Mouse (Mus musculus): ENCODE data around the gene Rac1. TPM values are rescaled to one million over a fixed set of nuclear protein-coding genes. Genes with fewer than 3 reads are reported as not detected.

Gene Rac1
- polyA plus RNA-seq, 1 experiment from 2014 or later: 475 TPM

- Histone ChIP-seq H3K27me3 (replicated peaks; ENCODE audit: control insufficient read depth, insufficient read depth, low read length) (no peaks in the 10 kb centered on the region), H3K9ac (ENCODE audit: low read length) (no peak overlapping the region), H3K36me3 (ENCODE audit: control insufficient read depth, insufficient read depth, low read length) (no peaks in the 10 kb centered on the region), H3K4me3 (ENCODE audit: low read depth, low read length) (no peak overlapping the region), H3K9me3 (ENCODE audit: control insufficient read depth, low read length) (no peaks in the 10 kb centered on the region), H3K4me2 (ENCODE audit: low read length) (no peak overlapping the region), H3K27ac (ENCODE audit: low read depth) (no peak overlapping the region), H3K4me1 (replicated peaks; ENCODE audit: control insufficient read depth, insufficient read depth, low read length) (no peaks in the 10 kb centered on the region)
- ATAC-seq (replicated peaks; ENCODE audit: low FRiP score, low TSS enrichment, low read depth) (no peak), DNase-seq (ENCODE audit: low spot score) (no peak)
- WGBS: 27% methylated on average over 2 of the region's 2 CpGs
Measured at GRCm38 (mm10) chr5:143537022-143537421, 9.2 kb upstream of the Rac1 start.

GRCm38 (mm10) chr5:143534922-143535321 lies 7.1 kb upstream of the Rac1 start:
- H3K27ac ChIP-seq (ENCODE audit: low read depth): no peak overlapping the region
- H3K36me3 ChIP-seq (ENCODE audit: control insufficient read depth, insufficient read depth, low read length): no peaks in the 10 kb centered on the region
- ATAC-seq (replicated peaks; ENCODE audit: low FRiP score, low TSS enrichment, low read depth) (no peak), DNase-seq (ENCODE audit: low spot score) (no peak)
- H3K4me3 ChIP-seq (ENCODE audit: low read depth, low read length): no peak overlapping the region
- H3K27me3 ChIP-seq (replicated peaks; ENCODE audit: control insufficient read depth, insufficient read depth, low read length): no peaks in the 10 kb centered on the region
- no peak overlapping the region for H3K9ac ChIP-seq (ENCODE audit: low read length)
- no peaks in the 10 kb centered on the region for H3K4me1 ChIP-seq (replicated peaks; ENCODE audit: control insufficient read depth, insufficient read depth, low read length)
- 86% methylated on average over 4 of the region's 4 CpGs for WGBS
- no peaks in the 10 kb centered on the region for H3K9me3 ChIP-seq (ENCODE audit: control insufficient read depth, low read length)
- no peak overlapping the region for H3K4me2 ChIP-seq (ENCODE audit: low read length)

DNA sequence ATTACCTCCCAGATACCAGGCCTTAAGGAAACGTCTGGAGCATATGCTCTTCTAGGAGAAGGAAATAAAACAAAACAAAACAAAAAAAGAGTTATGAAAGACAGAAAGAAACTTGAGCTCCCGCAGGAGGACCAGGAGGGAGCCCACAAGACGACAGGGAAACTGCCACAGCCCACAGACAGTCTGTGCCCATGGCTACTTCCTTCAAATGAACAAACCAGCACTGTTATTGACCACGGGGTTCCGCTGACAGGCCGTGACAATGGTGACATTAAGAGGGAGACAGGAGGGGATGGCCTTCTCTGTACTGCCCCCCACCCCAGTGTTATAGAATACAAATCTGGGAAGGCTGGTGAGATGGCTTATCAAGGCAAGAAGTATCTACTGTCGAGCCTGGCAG lies 2.9 kb upstream of the Rac1 start:
- 65% methylated on average over 7 of the region's 7 CpGs for WGBS
- DNase-seq (ENCODE audit: low spot score) (no peak), ATAC-seq (replicated peaks; ENCODE audit: low FRiP score, low TSS enrichment, low read depth) (no peak)
- no peak overlapping the region for H3K4me2 ChIP-seq (ENCODE audit: low read length)
- no peak overlapping the region for H3K27ac ChIP-seq (ENCODE audit: low read depth)
- H3K36me3 ChIP-seq (ENCODE audit: control insufficient read depth, insufficient read depth, low read length): no peaks in the 10 kb centered on the region
- no peaks in the 10 kb centered on the region for H3K27me3 ChIP-seq (replicated peaks; ENCODE audit: control insufficient read depth, insufficient read depth, low read length)
- H3K4me3 ChIP-seq (ENCODE audit: low read depth, low read length): no peak overlapping the region
- peaks cover 8% of the 10 kb centered on the region for H3K4me1 ChIP-seq (replicated peaks; ENCODE audit: control insufficient read depth, insufficient read depth, low read length)
- no peak overlapping the region for H3K9ac ChIP-seq (ENCODE audit: low read length)
- no peaks in the 10 kb centered on the region for H3K9me3 ChIP-seq (ENCODE audit: control insufficient read depth, low read length)

- Histone ChIP-seq H3K9me3 (ENCODE audit: control insufficient read depth, low read length) (no peaks in the 10 kb centered on the region), H3K4me3 (ENCODE audit: low read depth, low read length) (peak overlapping the region; percentile 69), H3K9ac (ENCODE audit: low read length) (peak overlapping the region; percentile 99), H3K36me3 (ENCODE audit: control insufficient read depth, insufficient read depth, low read length) (0 out of 2 replicates have a peak, but pooled peaks cover 5% of the 10 kb centered on the region), H3K27ac (ENCODE audit: low read depth) (peak overlapping the region; percentile 98), H3K4me2 (ENCODE audit: low read length) (peak overlapping the region; percentile 76), H3K4me1 (replicated peaks; ENCODE audit: control insufficient read depth, insufficient read depth, low read length) (peaks cover 17% of the 10 kb centered on the region), H3K27me3 (replicated peaks; ENCODE audit: control insufficient read depth, insufficient read depth, low read length) (no peaks in the 10 kb centered on the region)
- DNase-seq (ENCODE audit: low spot score) (no peak), ATAC-seq (replicated peaks; ENCODE audit: low FRiP score, low TSS enrichment, low read depth) (no peak; the same call in 1 of the 2 replicates)
- 17% methylated on average over 7 of the region's 7 CpGs for WGBS
Measured at GRCm38 (mm10) chr5:143528308-143528683, 460 bp upstream of the Rac1 start.

- Histone ChIP-seq H3K4me3 (ENCODE audit: low read depth, low read length) (peak overlapping the region; percentile 69), H3K27me3 (replicated peaks; ENCODE audit: control insufficient read depth, insufficient read depth, low read length) (no peaks in the 10 kb centered on the region), H3K9ac (ENCODE audit: low read length) (peak overlapping the region; percentile 99), H3K4me1 (replicated peaks; ENCODE audit: control insufficient read depth, insufficient read depth, low read length) (peaks cover 17% of the 10 kb centered on the region), H3K4me2 (ENCODE audit: low read length) (peak overlapping the region; percentile 76), H3K9me3 (ENCODE audit: control insufficient read depth, low read length) (no peaks in the 10 kb centered on the region), H3K36me3 (ENCODE audit: control insufficient read depth, insufficient read depth, low read length) (0 out of 2 replicates have a peak, but pooled peaks cover 5% of the 10 kb centered on the region), H3K27ac (ENCODE audit: low read depth) (peak overlapping the region; percentile 98)
- ATAC-seq (replicated peaks; ENCODE audit: low FRiP score, low TSS enrichment, low read depth) (no peak), DNase-seq (ENCODE audit: low spot score) (peak; percentile 77)
- WGBS: 1% methylated on average over 28 of the region's 28 CpGs
Measured at GRCm38 (mm10) chr5:143526698-143527331, 1.0 kb downstream of the Rac1 start.

DNA sequence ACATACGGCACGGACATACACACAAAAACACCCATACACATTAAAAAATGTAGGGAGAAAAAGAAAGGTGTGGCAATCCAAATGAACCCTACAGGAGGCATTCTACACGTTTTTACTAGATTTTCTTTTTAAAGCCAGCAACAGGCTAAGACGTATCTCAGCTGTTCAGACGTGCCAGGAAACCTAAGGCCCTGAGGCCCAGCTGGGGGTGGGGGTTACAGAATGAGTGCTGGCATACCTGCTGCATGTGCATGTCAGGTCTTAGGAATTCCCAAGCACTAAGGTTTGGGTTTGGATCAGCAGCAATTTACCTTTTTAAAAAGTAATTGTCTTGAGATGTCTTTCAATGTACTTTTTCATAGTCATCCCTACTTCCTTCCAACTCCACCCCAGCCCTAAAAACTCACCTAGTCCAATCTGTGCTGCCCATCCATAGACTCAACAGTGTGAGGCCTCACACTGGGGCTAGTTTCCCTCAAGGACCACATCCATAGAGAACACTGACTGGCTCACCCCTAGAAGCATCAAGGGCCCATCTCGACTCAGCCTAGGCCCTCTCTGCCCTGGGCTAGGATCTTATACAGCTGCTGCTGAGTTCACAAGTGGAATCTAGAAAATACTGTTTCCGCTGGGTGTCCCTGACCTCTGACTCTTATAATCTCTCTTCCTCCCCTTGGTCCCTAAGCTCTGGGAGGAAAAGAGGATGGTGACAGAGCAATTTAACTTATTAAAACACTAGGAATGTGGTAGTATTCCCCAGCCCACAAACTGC lies 2.2 kb downstream of the Rac1 start:
- DNase-seq (ENCODE audit: low spot score) (no peak), ATAC-seq (replicated peaks; ENCODE audit: low FRiP score, low TSS enrichment, low read depth) (no peak)
- H3K4me2 ChIP-seq (ENCODE audit: low read length): peak overlapping the region; percentile 76
- 44% methylated on average over 7 of the region's 7 CpGs for WGBS
- H3K4me3 ChIP-seq (ENCODE audit: low read depth, low read length): peak overlapping the region; percentile 69
- no peaks in the 10 kb centered on the region for H3K27me3 ChIP-seq (replicated peaks; ENCODE audit: control insufficient read depth, insufficient read depth, low read length)
- H3K27ac ChIP-seq (ENCODE audit: low read depth): no peak overlapping the region
- peak overlapping the region; percentile 99 for H3K9ac ChIP-seq (ENCODE audit: low read length)
- H3K4me1 ChIP-seq (replicated peaks; ENCODE audit: control insufficient read depth, insufficient read depth, low read length): peaks cover 21% of the 10 kb centered on the region
- H3K9me3 ChIP-seq (ENCODE audit: control insufficient read depth, low read length): no peaks in the 10 kb centered on the region
- H3K36me3 ChIP-seq (ENCODE audit: control insufficient read depth, insufficient read depth, low read length): peaks cover 8% of the 10 kb centered on the region; the same call in 1 of the 2 replicates

GRCm38 (mm10) chr5:143522882-143523281 lies 5.0 kb downstream of the Rac1 start:
- H3K27me3 ChIP-seq (replicated peaks; ENCODE audit: control insufficient read depth, insufficient read depth, low read length): no peaks in the 10 kb centered on the region
- no peaks in the 10 kb centered on the region for H3K9me3 ChIP-seq (ENCODE audit: control insufficient read depth, low read length)
- peaks cover 45% of the 10 kb centered on the region for H3K4me1 ChIP-seq (replicated peaks; ENCODE audit: control insufficient read depth, insufficient read depth, low read length)
- H3K9ac ChIP-seq (ENCODE audit: low read length): no peak overlapping the region
- no peak for ATAC-seq (replicated peaks; ENCODE audit: low FRiP score, low TSS enrichment, low read depth)
- no peak overlapping the region for H3K27ac ChIP-seq (ENCODE audit: low read depth)
- H3K4me3 ChIP-seq (ENCODE audit: low read depth, low read length): no peak overlapping the region
- no peak for DNase-seq (ENCODE audit: low spot score)
- H3K4me2 ChIP-seq (ENCODE audit: low read length): no peak overlapping the region
- peaks cover 11% of the 10 kb centered on the region; the same call in 1 of the 2 replicates for H3K36me3 ChIP-seq (ENCODE audit: control insufficient read depth, insufficient read depth, low read length)
- 89% methylated on average over 3 of the region's 3 CpGs for WGBS

DNA sequence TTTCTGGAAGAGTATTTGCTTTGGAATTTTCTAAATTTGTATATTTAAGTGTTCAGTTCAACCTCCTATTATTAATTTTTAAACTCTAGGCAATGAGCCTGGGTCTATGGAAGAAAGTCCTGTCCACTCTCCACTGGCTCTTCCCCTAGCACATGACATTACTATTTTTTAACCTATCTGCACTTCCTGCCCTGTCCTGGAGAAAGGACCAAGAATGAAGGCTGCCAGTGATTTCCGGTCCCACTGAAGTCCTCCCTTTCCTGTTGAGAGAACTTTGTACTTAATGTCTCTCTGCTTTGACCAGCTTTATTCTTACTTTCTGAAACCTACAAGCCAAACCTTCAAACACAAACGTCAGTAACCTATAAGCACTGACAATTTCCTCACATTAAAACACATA lies 7.4 kb downstream of the Rac1 start:
- no peaks in the 10 kb centered on the region for H3K9me3 ChIP-seq (ENCODE audit: control insufficient read depth, low read length)
- H3K4me3 ChIP-seq (ENCODE audit: low read depth, low read length): no peak overlapping the region
- H3K27ac ChIP-seq (ENCODE audit: low read depth): no peak overlapping the region
- WGBS: 79% methylated on average over 2 of the region's 2 CpGs
- H3K36me3 ChIP-seq (ENCODE audit: control insufficient read depth, insufficient read depth, low read length): peaks cover 28% of the 10 kb centered on the region
- no peaks in the 10 kb centered on the region for H3K27me3 ChIP-seq (replicated peaks; ENCODE audit: control insufficient read depth, insufficient read depth, low read length)
- H3K9ac ChIP-seq (ENCODE audit: low read length): no peak overlapping the region
- H3K4me1 ChIP-seq (replicated peaks; ENCODE audit: control insufficient read depth, insufficient read depth, low read length): peaks cover 42% of the 10 kb centered on the region
- no peak for DNase-seq (ENCODE audit: low spot score)
- ATAC-seq (replicated peaks; ENCODE audit: low FRiP score, low TSS enrichment, low read depth): no peak
- no peak overlapping the region for H3K4me2 ChIP-seq (ENCODE audit: low read length)
